Mouse (Mus musculus) CH12.LX (cell line): ENCODE measurements around the gene Fam168a. TPM values are rescaled to one million over a fixed set of nuclear protein-coding genes. Genes with fewer than 3 reads are reported as not detected.

Experiments
- DNase-seq: peaks from one replicate; pipeline ENCODE4 v3.0.0-alpha.2; 2013; ENCODE audit errors: extremely low read depth
- H3K27ac ChIP-seq: 2 replicates; pipeline ENCODE4 v1.5.1; 2012; ENCODE audit warnings: low read depth, mild to moderate bottlenecking, control low read depth, moderate library complexity; ENCODE audit not compliant: insufficient read depth
- H3K27me3 ChIP-seq: replicated peaks from 2 replicates; pipeline ENCODE3; 2012; ENCODE audit warnings: inconsistent platforms
- H3K36me3 ChIP-seq, 2 experiments: replicated peaks in 1 of 2; 2 replicates each; pipeline versions ENCODE3 to v1.6.1; 2012; ENCODE audit warnings: inconsistent platforms in 1 of 2, low read length in 1 of 2, mild to moderate bottlenecking in 1 of 2, mixed read lengths in 1 of 2, moderate library complexity in 1 of 2; ENCODE audit not compliant: control insufficient read depth in 1 of 2, insufficient read depth in 1 of 2
- H3K4me1 ChIP-seq, 2 experiments: 2 replicates each; pipeline ENCODE4 v1.6.1; 2012; ENCODE audit warnings: inconsistent platforms in 1 of 2, moderate library complexity in 1 of 2; ENCODE audit not compliant: insufficient read depth in 2 of 2, control insufficient read depth in 1 of 2
- H3K4me2 ChIP-seq: 2 replicates; pipeline ENCODE4 v1.6.1; 2012; ENCODE audit warnings: low read depth, mild to moderate bottlenecking, control low read depth; ENCODE audit not compliant: poor library complexity, insufficient read depth, severe bottlenecking
- H3K4me3 ChIP-seq, 3 experiments: fragments of 150-350 bp in 1 of 3; sonication (generic) in 1 of 3; replicated peaks in 1 of 3; 2 replicates each; pipeline versions ENCODE3 to v1.5.1; 2011 to 2012; ENCODE audit warnings: low read depth in 2 of 3, low read length in 2 of 3, mild to moderate bottlenecking in 2 of 3, moderate library complexity in 2 of 3, control low read depth in 1 of 3, improper control_type of control experiment in 1 of 3, inconsistent platforms in 1 of 3, mixed read lengths in 1 of 3; ENCODE audit not compliant: poor library complexity in 1 of 3
- H3K79me2 ChIP-seq: replicated peaks from 2 replicates; pipeline ENCODE4 v1.6.1; 2012; ENCODE audit warnings: mild to moderate bottlenecking, moderate library complexity; ENCODE audit not compliant: control insufficient read depth, poor library complexity, insufficient read depth, severe bottlenecking; ENCODE audit errors: extremely low read depth
- H3K9ac ChIP-seq: 2 replicates; pipeline ENCODE4 v1.6.1; 2012; ENCODE audit warnings: low read depth, mild to moderate bottlenecking, control low read depth, moderate library complexity; ENCODE audit not compliant: insufficient read depth
- H3K9me3 ChIP-seq: replicated peaks from 2 replicates; pipeline ENCODE3; 2012; ENCODE audit warnings: low read length, inconsistent platforms, mixed read lengths
- CHD1 ChIP-seq: IDR thresholded peaks from 2 replicates; pipeline ENCODE4 v1.6.1; 2012; ENCODE audit warnings: low read depth, low read length, improper control_type of control experiment, inconsistent platforms
- CTCF ChIP-seq, 2 experiments: IDR thresholded peaks in 1 of 2; conservative IDR thresholded peaks in 1 of 2; 2 replicates each; pipeline ENCODE4 v1.5.1; 2011 to 2012; ENCODE audit warnings: low read depth in 2 of 2, low read length in 2 of 2, improper control_type of control experiment in 1 of 2, inconsistent platforms in 1 of 2, mild to moderate bottlenecking in 1 of 2, moderate library complexity in 1 of 2
- EP300 ChIP-seq: IDR thresholded peaks from 2 replicates; pipeline ENCODE4 v1.6.1; 2011; ENCODE audit warnings: low read length, improper control_type of control experiment
- HCFC1 ChIP-seq: IDR thresholded peaks from 2 replicates; pipeline ENCODE4 v1.6.1; 2012; ENCODE audit warnings: low read depth, mild to moderate bottlenecking, inconsistent platforms, low read length, improper control_type of control experiment
- IRF4 ChIP-seq: IDR thresholded peaks from 2 replicates; pipeline ENCODE4 v1.6.1; 2014; ENCODE audit warnings: low read depth, mild to moderate bottlenecking, inconsistent platforms, low read length, improper control_type of control experiment
- JUND ChIP-seq: conservative IDR thresholded peaks from 2 replicates; pipeline ENCODE4 v1.6.1; 2011; ENCODE audit warnings: low read depth, low read length, improper control_type of control experiment
- MAX ChIP-seq: IDR thresholded peaks from 2 replicates; pipeline ENCODE4 v1.6.1; 2011; ENCODE audit warnings: low read length, improper control_type of control experiment
- MEF2A ChIP-seq: IDR thresholded peaks from 2 replicates; pipeline ENCODE4 v1.6.1; 2014; ENCODE audit warnings: low read depth, mild to moderate bottlenecking, inconsistent platforms, low read length, improper control_type of control experiment, borderline replicate concordance
- MYC ChIP-seq: IDR thresholded peaks from 2 replicates; pipeline ENCODE4 v1.6.1; 2011; ENCODE audit warnings: low read depth, mild to moderate bottlenecking, improper control_type of control experiment, low read length
- PAX5 ChIP-seq: IDR thresholded peaks from 2 replicates; pipeline ENCODE4 v1.6.1; 2012; ENCODE audit warnings: low read length, inconsistent platforms, mixed read lengths
- POLR2A ChIP-seq: IDR thresholded peaks from 2 replicates; pipeline ENCODE4 v1.6.1; 2011; ENCODE audit warnings: low read depth, mild to moderate bottlenecking, improper control_type of control experiment, low read length
- POLR2AphosphoS2 ChIP-seq: IDR thresholded peaks from 2 replicates; pipeline ENCODE4 v1.6.1; 2011; ENCODE audit warnings: low read depth, low read length, improper control_type of control experiment
- RAD21 ChIP-seq: IDR thresholded peaks from 2 replicates; pipeline ENCODE4 v1.6.1; 2011; ENCODE audit warnings: low read depth, mild to moderate bottlenecking, low read length, improper control_type of control experiment, moderate library complexity
- RCOR1 ChIP-seq: conservative IDR thresholded peaks from 2 replicates; pipeline ENCODE4 v1.6.1; 2012; ENCODE audit warnings: low read depth, mild to moderate bottlenecking, inconsistent platforms, low read length, improper control_type of control experiment
- SMC3 ChIP-seq: IDR thresholded peaks from 2 replicates; pipeline ENCODE4 v1.6.1; 2011; ENCODE audit warnings: low read depth, low read length, improper control_type of control experiment
- TCF12 ChIP-seq: IDR thresholded peaks from 2 replicates; pipeline ENCODE4 v1.6.1; 2014; ENCODE audit warnings: low read depth, mild to moderate bottlenecking, inconsistent platforms, low read length, improper control_type of control experiment
- USF1 ChIP-seq: IDR thresholded peaks from 2 replicates; pipeline ENCODE4 v1.6.1; 2014; ENCODE audit warnings: low read depth, mild to moderate bottlenecking, inconsistent platforms, low read length, improper control_type of control experiment
- ZC3H11A ChIP-seq: IDR thresholded peaks from 2 replicates; pipeline ENCODE4 v1.6.1; 2012; ENCODE audit warnings: low read depth, mild to moderate bottlenecking, inconsistent platforms, low read length, improper control_type of control experiment
- dilution Hi-C: fragments of 300-500 bp; cut with MboI; formaldehyde crosslinking; loops from 2 replicates; pipeline ENCODE4 v1.14.3; 2020; ENCODE audit warnings: low sequenced_read_pairs; ENCODE audit not compliant: extremely low pct_unique_long_range_greater_than_20kb, extremely low pct_ligation_motif_present
- in situ Hi-C: fragments of 300-500 bp; cut with MboI; formaldehyde crosslinking; loops from 3 replicates; pipeline ENCODE4 v1.14.3; 2019; ENCODE audit warnings: low sequenced_read_pairs, low pct_ligation_motif_present, low pct_unique_long_range_greater_than_20kb, mixed read lengths
- polyA plus RNA-seq: library from polyadenylated mRNA; unstranded; fragments of >175 nt; gene quantifications from 2 replicates; pipeline ENCODE4 v1.2.1, GENCODE M21; 2012; ENCODE audit warnings: low read depth; ENCODE audit not compliant: insufficient read length
- total RNA-seq, 2 experiments: library from RNA; depleted of rRNA; stranded (reverse); fragments of 300-350 nt in 1 of 2; fragments of >200 nt in 1 of 2; gene quantifications; 2 replicates each; pipeline ENCODE4 v1.2.3; 2012 to 2014

Gene Fam168a
- total and polyA plus RNA-seq, 3 experiments: 4.0 to 15.0 (median 4.9) TPM

GRCm38 (mm10) chr7:100881950-100882349 lies 175.5 kb downstream of the Fam168a start (continued):
- TF ChIP-seq HCFC1 (no peak), POLR2A (no peak), USF1 (no peak), RCOR1 (no peak), MAX (peak; percentile 35; the same call in 1 of the 2 replicates), CHD1 (no peak), POLR2AphosphoS2 (no peak), TCF12 (0 out of 2 replicates have a peak, but pooled peaks have one; percentile 36), MEF2A (0 out of 2 replicates have a peak, but pooled peaks have one; percentile 35), MYC (no peak)

GRCm38 (mm10) chr7:100884460-100884859 lies 178.0 kb downstream of the Fam168a start:
- Histone ChIP-seq H3K9ac (no peak overlapping the region), H3K4me3 (no peak overlapping the region), H3K36me3 (peaks cover 13 to 54% of the 10 kb centered on the region in 2 experiments), H3K4me1 (peaks cover 20 to 36% of the 10 kb centered on the region in 2 experiments), H3K9me3 (no peaks in the 10 kb centered on the region), H3K27ac (no peak overlapping the region), H3K4me2 (no peak overlapping the region), H3K79me2 (no peaks in the 10 kb centered on the region), H3K27me3 (no peaks in the 10 kb centered on the region)
- TF ChIP-seq JUND: no peak
- TF ChIP-seq PAX5: no peak
- in situ Hi-C loops: no loop called here
- dilution Hi-C loops: no loop called here
- DNase-seq: no peak

- no peak overlapping the region for H3K4me3 ChIP-seq
- H3K4me1 ChIP-seq: peaks cover 9 to 16% of the 10 kb centered on the region in 2 experiments
- no peaks in the 10 kb centered on the region for H3K9me3 ChIP-seq
- no peaks in the 10 kb centered on the region for H3K79me2 ChIP-seq
- TF ChIP-seq SMC3 (peak; percentile 89), IRF4 (0 out of 2 replicates have a peak, but pooled peaks have one; percentile 18), ZC3H11A (peak; percentile 43), RAD21 (peak; percentile 95), CTCF (conservative IDR thresholded peaks at IDR 0.05 in 1 of 2, IDR thresholded peaks at IDR 0.05 in 1 of 2; ENCODE audit: low read depth in 2 of 2, low read length in 2 of 2) (peak; percentile 92 to 96), EP300 (no peak), JUND (no peak), MYC (peak; percentile 69; the same call in 1 of the 2 replicates)
- in situ Hi-C loops: loop anchor here (5.0 kb wide), 1 partner anchor 199 kb away; no protein-coding TSS in a partner anchor
- H3K36me3 ChIP-seq: peaks cover 15 to 50% of the 10 kb centered on the region in 2 experiments
- dilution Hi-C loops: no loop called here
- peak; percentile 59 for DNase-seq
- no peak overlapping the region for H3K4me2 ChIP-seq
- H3K9ac ChIP-seq: no peak overlapping the region
- H3K27me3 ChIP-seq: no peaks in the 10 kb centered on the region
- H3K27ac ChIP-seq: no peak overlapping the region
These were observed 180.1 kb downstream of the Fam168a start for GRCm38 (mm10) chr7:100886535-100886934.

Other genes with a start within 250 kb of the Fam168a start
- gene Ucp3, start 233.6 kb upstream of the Fam168a start, total RNA-seq (2012; rRNA removed): not detected in 2 replicates
- gene Ucp3, start 233.6 kb upstream of the Fam168a start, total RNA-seq (2014; rRNA removed): not detected in 2 replicates
- gene Ucp3, start 233.6 kb upstream of the Fam168a start, polyA plus RNA-seq: 0.13 TPM in 1 of 2 replicates, not detected in the other
- gene Ucp2, start 213.3 kb upstream of the Fam168a start, total RNA-seq (2012; rRNA removed): 94.0 and 131 TPM in 2 replicates
- gene Ucp2, start 213.3 kb upstream of the Fam168a start, total RNA-seq (2014; rRNA removed): 102 and 131 TPM in 2 replicates
- 542 and 635 TPM in 2 replicates for gene Ucp2, start 213.3 kb upstream of the Fam168a start, polyA plus RNA-seq
- 11.8 and 15.6 TPM in 2 replicates for gene Dnajb13, start 191.7 kb upstream of the Fam168a start, total RNA-seq (2012; rRNA removed)
- gene Dnajb13, start 191.7 kb upstream of the Fam168a start, total RNA-seq (2014; rRNA removed): 24.5 and 32.0 TPM in 2 replicates
- gene Dnajb13, start 191.7 kb upstream of the Fam168a start, polyA plus RNA-seq: 13.9 and 17.8 TPM in 2 replicates
- gene Coa4, start 169.6 kb upstream of the Fam168a start, total RNA-seq (2012; rRNA removed): 22.9 and 25.5 TPM in 2 replicates
- 20.3 and 24.1 TPM in 2 replicates for gene Coa4, start 169.6 kb upstream of the Fam168a start, total RNA-seq (2014; rRNA removed)
- 22.0 and 24.1 TPM in 2 replicates for gene Coa4, start 169.6 kb upstream of the Fam168a start, polyA plus RNA-seq
- 11.1 and 12.0 TPM in 2 replicates for gene Rab6a, start 99.2 kb upstream of the Fam168a start, total RNA-seq (2012; rRNA removed)
- 30.7 and 35.2 TPM in 2 replicates for gene Rab6a, start 99.2 kb upstream of the Fam168a start, total RNA-seq (2014; rRNA removed)
- 23.2 and 30.7 TPM in 2 replicates for gene Rab6a, start 99.2 kb upstream of the Fam168a start, polyA plus RNA-seq
- 39.1 and 42.5 TPM in 2 replicates for gene Mrpl48, start 98.3 kb upstream of the Fam168a start, total RNA-seq (2012; rRNA removed)
- 99.4 and 104 TPM in 2 replicates for gene Mrpl48, start 98.3 kb upstream of the Fam168a start, total RNA-seq (2014; rRNA removed)
- gene Mrpl48, start 98.3 kb upstream of the Fam168a start, polyA plus RNA-seq: 98.5 and 110 TPM in 2 replicates
- gene Plekhb1, start 44.2 kb upstream of the Fam168a start, total RNA-seq (2012; rRNA removed): 0.04 and 0.08 TPM in 2 replicates
- not detected in 2 replicates for gene Plekhb1, start 44.2 kb upstream of the Fam168a start, total RNA-seq (2014; rRNA removed)
- gene Plekhb1, start 44.2 kb upstream of the Fam168a start, polyA plus RNA-seq: not detected in 2 replicates
- 27.7 and 29.9 TPM in 2 replicates for gene Relt, start 156.8 kb downstream of the Fam168a start, total RNA-seq (2012; rRNA removed)
- 24.5 and 25.7 TPM in 2 replicates for gene Relt, start 156.8 kb downstream of the Fam168a start, total RNA-seq (2014; rRNA removed)
- gene Relt, start 156.8 kb downstream of the Fam168a start, polyA plus RNA-seq: 24.9 and 31.1 TPM in 2 replicates
- gene Arhgef17, start 225.5 kb downstream of the Fam168a start, total RNA-seq (2012; rRNA removed): 4.6 and 6.7 TPM in 2 replicates
- gene Arhgef17, start 225.5 kb downstream of the Fam168a start, total RNA-seq (2014; rRNA removed): 2.3 and 2.6 TPM in 2 replicates
- gene Arhgef17, start 225.5 kb downstream of the Fam168a start, polyA plus RNA-seq: 5.2 and 5.6 TPM in 2 replicates